Mouse (Mus musculus): ENCODE data around the gene Slc13a2. TPM values are rescaled to one million over a fixed set of nuclear protein-coding genes. Genes with fewer than 3 reads are reported as not detected.
A peak's percentile ranks its signal among the peaks of the same experiment; 100 is the strongest.

The Slc13a2 gene
- polyA plus RNA-seq, 1 experiment from 2014 or later: not detected

- Histone ChIP-seq H3K4me1 (no peaks in the 10 kb centered on the region), H3K9me3 (no peaks in the 10 kb centered on the region), H3K27me3 (replicated peaks) (no peaks in the 10 kb centered on the region), H3K27ac (no peak overlapping the region), H3K4me3 (no peak overlapping the region), H3K4me2 (replicated peaks) (no peak overlapping the region), H3K36me3 (no peaks in the 10 kb centered on the region), H3K9ac (no peak overlapping the region)
- ATAC-seq (ENCODE audit: low FRiP score, low read depth): no peak
- 81% methylated on average over 4 of the region's 4 CpGs for WGBS
Observed at GRCm38 (mm10) chr11:78380351-78380750, 41.7 kb downstream of the Slc13a2 start.

DNA sequence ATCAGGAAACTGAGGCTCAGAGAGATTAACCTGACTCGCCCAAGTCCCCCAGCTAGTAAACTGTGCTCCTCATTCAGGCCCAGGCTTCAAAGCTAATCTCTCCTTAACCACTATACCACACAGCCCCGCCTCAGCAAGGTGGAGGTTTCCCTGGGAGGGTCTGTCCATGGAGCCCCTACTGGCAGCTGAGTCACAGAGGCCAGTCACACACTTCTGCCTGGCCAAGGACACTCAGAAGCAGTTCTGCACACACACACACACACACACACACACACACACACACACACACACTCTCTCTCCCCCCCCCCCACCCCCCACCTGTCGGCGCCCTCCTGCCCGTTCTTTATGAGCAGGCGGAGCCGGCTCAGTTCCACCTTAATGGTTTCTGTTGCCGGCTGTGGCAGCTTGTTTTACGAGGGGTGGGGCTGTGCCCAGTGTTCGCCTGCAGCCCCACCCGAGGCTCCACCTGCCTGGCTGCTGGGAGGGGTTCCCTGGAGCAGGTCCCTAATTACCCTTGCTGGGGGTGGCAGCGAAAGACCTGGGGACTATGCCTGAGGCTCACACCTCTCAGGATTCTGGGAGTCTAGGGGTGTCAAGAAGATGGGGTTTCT, 44.4 kb downstream of the Slc13a2 start:
- ATAC-seq (ENCODE audit: low FRiP score, low read depth): no peak
- no peaks in the 10 kb centered on the region for H3K9me3 ChIP-seq
- no peaks in the 10 kb centered on the region for H3K4me1 ChIP-seq
- 23% methylated on average over 12 of the region's 12 CpGs for WGBS
- H3K27ac ChIP-seq: no peak overlapping the region
- H3K9ac ChIP-seq: no peak overlapping the region
- H3K4me3 ChIP-seq: no peak overlapping the region
- no peak overlapping the region for H3K4me2 ChIP-seq (replicated peaks)
- no peaks in the 10 kb centered on the region for H3K36me3 ChIP-seq
- no peaks in the 10 kb centered on the region for H3K27me3 ChIP-seq (replicated peaks)

DNA sequence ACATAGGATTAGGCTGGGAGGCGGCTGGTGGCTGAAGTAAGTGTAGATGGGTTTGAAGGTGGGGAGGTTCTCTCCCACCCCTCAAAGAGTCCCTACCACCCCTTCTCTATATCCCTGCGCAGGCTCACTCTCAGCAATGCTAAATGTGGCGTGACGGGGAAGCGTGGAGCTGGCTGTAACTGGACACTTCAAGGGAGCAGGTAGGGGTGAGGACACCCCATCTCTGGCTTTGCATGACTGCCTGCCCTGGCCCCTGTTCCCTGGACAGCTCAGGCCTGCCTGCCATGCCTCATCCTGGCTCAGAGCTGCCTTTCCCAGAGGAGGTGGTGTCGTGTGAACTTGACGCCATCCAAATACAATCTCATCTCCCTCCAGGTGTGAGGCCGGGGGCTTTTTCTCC, 47.9 kb downstream of the Slc13a2 start:
- Histone ChIP-seq H3K4me2 (replicated peaks) (no peak overlapping the region), H3K9me3 (no peaks in the 10 kb centered on the region), H3K36me3 (no peaks in the 10 kb centered on the region), H3K4me1 (no peaks in the 10 kb centered on the region), H3K27me3 (replicated peaks) (no peaks in the 10 kb centered on the region), H3K9ac (no peak overlapping the region), H3K4me3 (no peak overlapping the region), H3K27ac (no peak overlapping the region)
- WGBS: 74% methylated on average over 8 of the region's 8 CpGs
- ATAC-seq (ENCODE audit: low FRiP score, low read depth): no peak

- Histone ChIP-seq H3K27ac (0 out of 2 replicates have a peak overlapping the region, but pooled peaks have one; percentile 2), H3K4me2 (replicated peaks) (no peak overlapping the region), H3K9me3 (no peaks in the 10 kb centered on the region), H3K9ac (no peak overlapping the region), H3K4me1 (no peaks in the 10 kb centered on the region), H3K27me3 (replicated peaks) (no peaks in the 10 kb centered on the region), H3K36me3 (no peaks in the 10 kb centered on the region), H3K4me3 (no peak overlapping the region)
- WGBS: 59% methylated on average over 7 of the region's 7 CpGs
- ATAC-seq (ENCODE audit: low FRiP score, low read depth): no peak
Observed at GRCm38 (mm10) chr11:78372610-78373009, 49.4 kb downstream of the Slc13a2 start.

GRCm38 (mm10) chr11:78372166-78372565, 49.9 kb downstream of the Slc13a2 start:
- no peaks in the 10 kb centered on the region for H3K4me1 ChIP-seq
- H3K27me3 ChIP-seq (replicated peaks): no peaks in the 10 kb centered on the region
- H3K4me3 ChIP-seq: no peak overlapping the region
- WGBS: 86% methylated on average over 3 of the region's 3 CpGs
- no peak for ATAC-seq (ENCODE audit: low FRiP score, low read depth)
- H3K4me2 ChIP-seq (replicated peaks): no peak overlapping the region
- no peak overlapping the region for H3K9ac ChIP-seq
- no peaks in the 10 kb centered on the region for H3K36me3 ChIP-seq
- H3K27ac ChIP-seq: no peak overlapping the region
- no peaks in the 10 kb centered on the region for H3K9me3 ChIP-seq

GRCm38 (mm10) chr11:78371711-78372110, 50.3 kb downstream of the Slc13a2 start:
- H3K9ac ChIP-seq: no peak overlapping the region

GRCm38 (mm10) chr11:78370389-78370788, 51.6 kb downstream of the Slc13a2 start:
- Histone ChIP-seq H3K27me3 (replicated peaks) (no peaks in the 10 kb centered on the region), H3K4me2 (replicated peaks) (no peak overlapping the region), H3K36me3 (no peaks in the 10 kb centered on the region), H3K27ac (no peak overlapping the region), H3K4me3 (no peak overlapping the region), H3K9me3 (no peaks in the 10 kb centered on the region), H3K4me1 (no peaks in the 10 kb centered on the region), H3K9ac (no peak overlapping the region)
- ATAC-seq (ENCODE audit: low FRiP score, low read depth): no peak
- WGBS: 56% methylated on average over 1 of the region's 1 CpGs

More at GRCm38 (mm10) chr11:78371711-78372110, 50.3 kb downstream of the Slc13a2 start:
- no peak for ATAC-seq (ENCODE audit: low FRiP score, low read depth)
- H3K27ac ChIP-seq: no peak overlapping the region
- H3K4me3 ChIP-seq: no peak overlapping the region
- H3K9me3 ChIP-seq: no peaks in the 10 kb centered on the region
- no peaks in the 10 kb centered on the region for H3K36me3 ChIP-seq
- WGBS: 92% methylated on average over 11 of the region's 11 CpGs
- H3K4me2 ChIP-seq (replicated peaks): no peak overlapping the region
- H3K4me1 ChIP-seq: no peaks in the 10 kb centered on the region
- no peaks in the 10 kb centered on the region for H3K27me3 ChIP-seq (replicated peaks)

- no peaks in the 10 kb centered on the region for H3K4me1 ChIP-seq
- no peak overlapping the region for H3K27ac ChIP-seq
- H3K4me3 ChIP-seq: no peak overlapping the region
- H3K4me2 ChIP-seq (replicated peaks): no peak overlapping the region
- no peaks in the 10 kb centered on the region for H3K27me3 ChIP-seq (replicated peaks)
- H3K9ac ChIP-seq: no peak overlapping the region
- no peak for ATAC-seq (ENCODE audit: low FRiP score, low read depth)
- no peaks in the 10 kb centered on the region for H3K36me3 ChIP-seq
- WGBS: 87% methylated on average over 15 of the region's 15 CpGs
- no peaks in the 10 kb centered on the region for H3K9me3 ChIP-seq
Observed at GRCm38 (mm10) chr11:78367456-78368225, 54.4 kb downstream of the Slc13a2 start.

- H3K4me1 ChIP-seq: 0 out of 2 replicates have a peak, but pooled peaks cover 5% of the 10 kb centered on the region
- ATAC-seq (ENCODE audit: low FRiP score, low read depth): no peak
- H3K27me3 ChIP-seq (replicated peaks): 0 out of 2 replicates have a peak, but pooled peaks cover 3% of the 10 kb centered on the region
- H3K9ac ChIP-seq: no peak overlapping the region
- H3K9me3 ChIP-seq: no peaks in the 10 kb centered on the region
- no peaks in the 10 kb centered on the region for H3K36me3 ChIP-seq
- H3K27ac ChIP-seq: no peak overlapping the region
- no peak overlapping the region for H3K4me2 ChIP-seq (replicated peaks)
- no peak overlapping the region for H3K4me3 ChIP-seq
- 56% methylated on average over 8 of the region's 8 CpGs for WGBS
Observed at GRCm38 (mm10) chr11:78364103-78364502, 57.9 kb downstream of the Slc13a2 start.

DNA sequence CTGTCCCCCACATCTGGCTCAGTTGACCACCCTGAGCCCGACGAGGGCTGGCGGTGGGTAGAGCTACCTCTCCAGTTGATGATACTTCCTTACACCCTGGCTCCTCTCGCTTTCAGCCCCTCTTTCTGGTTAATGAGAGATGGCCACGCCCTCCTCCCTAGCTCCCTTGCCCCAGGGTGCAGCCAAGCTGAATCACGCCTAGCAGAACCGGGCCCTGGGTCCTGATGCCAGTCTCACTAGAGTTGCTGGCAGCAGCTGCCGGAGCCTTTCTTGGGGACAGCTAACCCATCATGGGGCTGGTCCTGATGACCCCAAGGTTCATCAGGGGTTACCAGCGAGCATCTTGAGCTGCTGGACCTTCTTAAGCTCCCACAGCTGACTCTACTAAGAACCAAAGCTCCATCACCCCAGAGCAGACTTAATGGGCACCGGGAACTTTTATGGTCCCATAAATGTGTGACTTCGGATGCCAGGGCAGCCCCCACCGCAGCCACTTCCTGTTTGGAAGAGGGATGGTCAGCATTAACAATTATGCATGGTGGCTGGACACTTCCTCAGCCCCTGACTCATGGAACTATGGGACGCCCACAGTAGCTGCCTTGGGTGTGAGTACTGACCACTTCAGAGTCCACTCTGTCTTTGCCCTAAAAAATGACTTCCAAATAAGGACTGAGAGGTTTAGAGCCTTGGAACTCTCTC, 58.6 kb downstream of the Slc13a2 start:
- H3K9ac ChIP-seq: no peak overlapping the region
- no peak for ATAC-seq (ENCODE audit: low FRiP score, low read depth)
- no peaks in the 10 kb centered on the region for H3K9me3 ChIP-seq
- WGBS: 68% methylated on average over 13 of the region's 13 CpGs
- H3K27me3 ChIP-seq (replicated peaks): 0 out of 2 replicates have a peak, but pooled peaks cover 3% of the 10 kb centered on the region
- H3K4me2 ChIP-seq (replicated peaks): no peak overlapping the region
- H3K4me1 ChIP-seq: 0 out of 2 replicates have a peak, but pooled peaks cover 5% of the 10 kb centered on the region
- no peak overlapping the region for H3K27ac ChIP-seq
- no peak overlapping the region for H3K4me3 ChIP-seq
- H3K36me3 ChIP-seq: no peaks in the 10 kb centered on the region

GRCm38 (mm10) chr11:78360789-78361131, 61.3 kb downstream of the Slc13a2 start:
- 0 out of 2 replicates have a peak overlapping the region, but pooled peaks have one; percentile 5 for H3K9ac ChIP-seq
- no peak for ATAC-seq (ENCODE audit: low FRiP score, low read depth)
- WGBS: 52% methylated on average over 2 of the region's 2 CpGs
- H3K27me3 ChIP-seq (replicated peaks): 0 out of 2 replicates have a peak, but pooled peaks cover 3% of the 10 kb centered on the region
- H3K4me1 ChIP-seq: 0 out of 2 replicates have a peak, but pooled peaks cover 5% of the 10 kb centered on the region
- H3K4me3 ChIP-seq: no peak overlapping the region
- H3K36me3 ChIP-seq: no peaks in the 10 kb centered on the region
- H3K4me2 ChIP-seq (replicated peaks): peak overlapping the region; percentile 52
- no peaks in the 10 kb centered on the region for H3K9me3 ChIP-seq
- H3K27ac ChIP-seq: no peak overlapping the region

DNA sequence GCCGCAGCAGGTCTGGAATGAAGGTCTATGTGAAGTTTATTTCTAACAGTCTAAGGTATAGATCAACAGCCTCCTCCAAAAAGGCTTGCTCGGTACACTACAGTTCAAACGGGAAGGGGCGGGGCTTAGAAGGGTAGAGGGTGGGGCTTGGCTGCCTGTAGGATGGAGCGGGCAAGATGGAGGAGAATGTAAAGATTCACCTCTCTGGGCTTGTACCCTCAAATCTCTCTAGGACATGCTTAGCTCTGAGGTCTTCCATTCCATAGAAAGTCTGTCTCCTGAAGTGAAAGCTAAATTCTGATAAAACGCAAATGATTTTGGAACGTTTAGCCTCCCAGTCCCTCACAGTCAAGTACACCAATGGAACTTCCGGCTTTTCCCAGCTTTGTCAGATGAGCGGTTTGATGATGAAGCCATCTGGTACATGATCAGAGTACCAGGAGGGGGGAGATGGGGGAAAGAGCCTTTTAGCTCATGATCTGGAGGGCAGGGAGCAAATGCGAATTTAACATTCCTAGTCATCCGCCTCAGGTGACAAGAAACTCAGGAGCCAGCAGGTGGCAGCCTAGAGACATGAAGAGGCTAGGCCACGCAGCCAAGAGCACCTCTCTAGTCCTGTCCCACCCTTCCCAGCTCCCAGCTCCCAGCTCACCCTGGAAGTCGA, 61.8 kb downstream of the Slc13a2 start:
- Histone ChIP-seq H3K4me1 (0 out of 2 replicates have a peak, but pooled peaks cover 5% of the 10 kb centered on the region), H3K9ac (no peak overlapping the region), H3K4me2 (replicated peaks) (peak overlapping the region; percentile 52), H3K9me3 (no peaks in the 10 kb centered on the region), H3K27me3 (replicated peaks) (0 out of 2 replicates have a peak, but pooled peaks cover 3% of the 10 kb centered on the region), H3K27ac (no peak overlapping the region), H3K36me3 (no peaks in the 10 kb centered on the region), H3K4me3 (no peak overlapping the region)
- WGBS: 12% methylated on average over 13 of the region's 13 CpGs
- peak; percentile 56 for ATAC-seq (ENCODE audit: low FRiP score, low read depth)
